Mouse (Mus musculus): Measurements from ENCODE around the gene Hip1.

DNA sequence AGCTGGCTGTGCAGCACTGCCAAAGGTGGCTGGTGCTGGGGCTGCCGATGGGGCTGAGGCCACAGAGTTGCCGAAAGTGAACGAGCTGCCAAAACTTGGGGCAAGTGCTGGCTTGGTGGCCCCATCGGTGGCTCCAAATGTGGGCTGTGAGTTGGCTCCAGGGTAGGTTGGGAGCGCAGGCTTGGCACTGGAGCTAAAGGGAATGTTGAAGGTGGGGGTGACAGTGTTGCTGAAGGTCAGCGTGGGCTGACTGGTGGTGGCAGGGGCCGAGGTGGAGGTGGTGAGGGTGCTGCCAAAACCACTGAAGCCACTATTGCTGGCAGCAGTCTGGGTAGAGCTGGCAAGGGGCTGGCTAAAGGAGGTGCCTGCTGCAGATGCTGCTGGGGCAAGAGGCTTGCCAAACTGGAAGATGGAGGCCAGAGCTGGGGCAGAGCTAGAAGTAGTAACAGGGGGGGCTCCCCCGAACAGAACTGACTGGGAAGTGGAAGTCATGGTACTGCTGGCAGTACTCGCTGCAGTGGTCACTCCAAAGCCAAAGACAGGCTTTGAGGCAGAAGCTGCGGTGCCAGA is 163.5 kb downstream of the Hip1 start:
- TF ChIP-seq ZC3H11A (IDR thresholded peaks at IDR 0.05; ENCODE audit: borderline replicate concordance, low read depth, low read length), result no peak
- TF ChIP-seq CHD2 (IDR thresholded peaks at IDR 0.05; ENCODE audit: low read depth, low read length), result no peak
- TF ChIP-seq ZNF384 (IDR thresholded peaks at IDR 0.05; ENCODE audit: low read depth, low read length), result no peak
